Mouse (Mus musculus) testis, adult 2 months (tissue): ENCODE measurements around the gene Hells.

Experiments used
- CTCF ChIP-seq: fragments of 200-500 bp; IDR thresholded peaks from 2 replicates; pipeline ENCODE4 v1.5.1; 2012; ENCODE audit warnings: low read depth, mild to moderate bottlenecking, inconsistent platforms, low read length, moderate library complexity; ENCODE audit not compliant: control insufficient read depth, insufficient read depth, insufficient replicate concordance
- POLR2A ChIP-seq: fragments of 200-500 bp; IDR thresholded peaks from 2 replicates; pipeline ENCODE4 v1.6.1; 2012; ENCODE audit warnings: low read depth, mild to moderate bottlenecking, inconsistent platforms, low read length, moderate library complexity; ENCODE audit not compliant: control insufficient read depth

DNA sequence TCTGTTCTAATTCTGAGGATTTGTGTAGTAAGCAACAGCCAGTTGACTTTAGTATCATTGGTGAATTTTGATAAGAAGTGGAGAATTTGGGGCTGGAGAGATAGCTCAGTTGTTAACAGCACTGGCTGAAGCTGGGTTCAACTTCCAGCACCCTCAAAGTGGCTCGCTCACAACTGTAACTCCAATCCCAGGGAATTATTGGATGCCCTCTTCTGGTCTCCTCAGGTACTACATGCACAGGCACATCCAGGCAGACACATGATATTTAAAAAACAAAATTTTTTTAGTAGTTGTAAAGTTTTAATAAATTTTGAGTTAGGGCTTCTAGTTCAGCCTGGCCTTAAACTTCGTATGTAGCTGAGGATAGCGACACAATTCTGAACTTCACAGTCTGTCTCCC, 15.0 kb upstream of the Hells start:
- TF ChIP-seq POLR2A = no peak
- no peak; the same call in 1 of the 2 replicates for TF ChIP-seq CTCF
